Mouse (Mus musculus) thymus, postnatal 4 days (tissue): Measurements from ENCODE around the gene Setx.
"Not testable (repeated sequence)": the region's sequence is repeated elsewhere in the genome, so short reads cannot be mapped to it uniquely, and the experiment has no call there.

Experiments
- DNase-seq: peaks from one replicate; pipeline ENCODE4 v3.0.0; 2021

Setx gene

GRCm38 (mm10) chr2:29123907-29124569 is at the start of gene Setx:
Gene Setx (plus strand): TSS chr2:29124181.
- peak; percentile 17 for DNase-seq

- DNase-seq, result no peak
Measured at GRCm38 (mm10) chr2:29074676-29075075, 49.3 kb upstream of the Setx start.

- no peak for DNase-seq
Measured at GRCm38 (mm10) chr2:29075331-29076070, 48.5 kb upstream of the Setx start.

- DNase-seq, result no peak
Measured at GRCm38 (mm10) chr2:29076226-29076625, 47.8 kb upstream of the Setx start.

GRCm38 (mm10) chr2:29081965-29082364 is 42.0 kb upstream of the Setx start:
- no peak for DNase-seq

GRCm38 (mm10) chr2:29086026-29086425 is 38.0 kb upstream of the Setx start:
- no peak for DNase-seq

- not testable (repeated sequence) for DNase-seq
Measured at GRCm38 (mm10) chr2:29089276-29089675, 34.7 kb upstream of the Setx start.

- DNase-seq, result no peak
Measured at GRCm38 (mm10) chr2:29095674-29096073, 28.3 kb upstream of the Setx start.

- DNase-seq, result no peak
Measured at GRCm38 (mm10) chr2:29096751-29097150, 27.2 kb upstream of the Setx start.

- DNase-seq, result peak; percentile 45
Measured at GRCm38 (mm10) chr2:29097465-29097864, 26.5 kb upstream of the Setx start.

GRCm38 (mm10) chr2:29097955-29098354 is 26.0 kb upstream of the Setx start:
- not testable (repeated sequence) for DNase-seq

GRCm38 (mm10) chr2:29098786-29099185 is 25.2 kb upstream of the Setx start:
- DNase-seq, result no peak

GRCm38 (mm10) chr2:29099646-29100045 is 24.3 kb upstream of the Setx start:
- no peak for DNase-seq

GRCm38 (mm10) chr2:29100822-29101534 is 23.0 kb upstream of the Setx start:
- DNase-seq, result no peak

GRCm38 (mm10) chr2:29102416-29103377 is 21.3 kb upstream of the Setx start:
- DNase-seq, result not testable (repeated sequence)

GRCm38 (mm10) chr2:29120969-29121368 is 3.0 kb upstream of the Setx start:
- no peak for DNase-seq

- DNase-seq, result peak; percentile 28
Measured at GRCm38 (mm10) chr2:29122446-29122845, 1.5 kb upstream of the Setx start.

GRCm38 (mm10) chr2:29124571-29124935 is 572 bp downstream of the Setx start:
- no peak for DNase-seq

- peak; percentile 99 for DNase-seq
Measured at GRCm38 (mm10) chr2:29124936-29125701, 1.1 kb downstream of the Setx start.

- no peak for DNase-seq
Measured at GRCm38 (mm10) chr2:29130118-29130899, 6.3 kb downstream of the Setx start.

- no peak for DNase-seq
Measured at GRCm38 (mm10) chr2:29135161-29135560, 11.2 kb downstream of the Setx start.
